Mouse (Mus musculus) midbrain, embryonic 13.5 days (tissue): ENCODE results near the gene Sp1. TPM values are rescaled to one million over a fixed set of nuclear protein-coding genes. Genes with fewer than 3 reads are reported as not detected.

Experiments used
- ATAC-seq: fragments of 200-750 bp; cut with Nextera tagmentation; 2 replicates; pipeline ENCODE4 v1.8.0; 2017; ENCODE audit warnings: mild to moderate bottlenecking, moderate TSS enrichment, moderate library complexity
- H3K27ac ChIP-seq: fragments of 300-500 bp; sonication (generic); 2 replicates; pipeline ENCODE4 v1.5.1; 2015; ENCODE audit warnings: inconsistent platforms, mild to moderate bottlenecking, moderate library complexity
- H3K27me3 ChIP-seq: fragments of 300-500 bp; sonication (generic); 2 replicates; pipeline ENCODE4 v1.6.1; 2015; ENCODE audit warnings: mild to moderate bottlenecking, inconsistent platforms
- H3K36me3 ChIP-seq: fragments of 300-500 bp; sonication (generic); 2 replicates; pipeline ENCODE4 v1.6.1; 2015; ENCODE audit warnings: mild to moderate bottlenecking, inconsistent platforms
- H3K4me1 ChIP-seq: fragments of 300-500 bp; sonication (generic); replicated peaks from 2 replicates; pipeline ENCODE4 v1.6.1; 2015; ENCODE audit warnings: inconsistent platforms
- H3K4me2 ChIP-seq: fragments of 300-500 bp; sonication (generic); replicated peaks from 2 replicates; pipeline ENCODE4 v1.6.1; 2015; ENCODE audit warnings: moderate library complexity, mild to moderate bottlenecking, inconsistent platforms
- H3K4me3 ChIP-seq: fragments of 300-500 bp; sonication (generic); replicated peaks from 2 replicates; pipeline ENCODE4 v1.5.1; 2015; ENCODE audit warnings: mild to moderate bottlenecking, inconsistent platforms
- H3K9ac ChIP-seq: fragments of 300-500 bp; sonication (generic); replicated peaks from 2 replicates; pipeline ENCODE4 v1.6.1; 2015; ENCODE audit warnings: mild to moderate bottlenecking, inconsistent platforms
- H3K9me3 ChIP-seq: fragments of 300-500 bp; sonication (generic); 2 replicates; pipeline ENCODE4 v1.6.1; 2016; ENCODE audit warnings: mild to moderate bottlenecking, inconsistent platforms
- WGBS: fragments of 180-500 bp; shearing (Covaris S2); methylation state at CpG from one replicate; pipeline ENCODE4 v1.1.7; 2015; 5-methylcytosine and 5-hydroxymethylcytosine counted together
- polyA plus RNA-seq: library from polyadenylated mRNA; unstranded; fragments of >200 nt; fragmentation: Nextera tagmentation; extraction: Ambion mirVana; gene quantifications from 2 replicates; pipeline ENCODE4 v1.2.1, GENCODE M21; 2015

Sp1 gene
- polyA plus RNA-seq, 1 experiment from 2014 or later, result 5.6 TPM

GRCm38 (mm10) chr15:102420986-102421385 lies 15.0 kb downstream of the Sp1 start:
- Histone ChIP-seq H3K36me3 (peaks cover 17% of the 10 kb centered on the region), H3K9ac (no peak overlapping the region), H3K4me3 (no peak overlapping the region), H3K4me2 (no peak overlapping the region), H3K4me1 (no peaks in the 10 kb centered on the region), H3K27ac (no peak overlapping the region), H3K9me3 (no peaks in the 10 kb centered on the region), H3K27me3 (no peaks in the 10 kb centered on the region)
- 74% methylated on average over 1 of the region's 1 CpGs for WGBS
- no peak for ATAC-seq

- Histone ChIP-seq H3K9ac (no peak overlapping the region), H3K4me1 (no peaks in the 10 kb centered on the region), H3K9me3 (no peaks in the 10 kb centered on the region), H3K4me2 (no peak overlapping the region), H3K4me3 (no peak overlapping the region), H3K36me3 (peaks cover 21% of the 10 kb centered on the region), H3K27me3 (no peaks in the 10 kb centered on the region), H3K27ac (no peak overlapping the region)
- 61% methylated on average over 3 of the region's 3 CpGs for WGBS
- ATAC-seq, result no peak
Observed at GRCm38 (mm10) chr15:102421437-102421836, 15.5 kb downstream of the Sp1 start.

- 93% methylated on average over 2 of the region's 2 CpGs for WGBS
- peaks cover 38% of the 10 kb centered on the region for H3K36me3 ChIP-seq
- no peak overlapping the region for H3K27ac ChIP-seq
- no peaks in the 10 kb centered on the region for H3K9me3 ChIP-seq
- no peaks in the 10 kb centered on the region for H3K27me3 ChIP-seq
- ATAC-seq, result no peak
- no peaks in the 10 kb centered on the region for H3K4me1 ChIP-seq
- H3K9ac ChIP-seq, result no peak overlapping the region
- H3K4me3 ChIP-seq, result no peak overlapping the region
- H3K4me2 ChIP-seq, result no peak overlapping the region
Observed at GRCm38 (mm10) chr15:102423602-102424240, 17.8 kb downstream of the Sp1 start.

GRCm38 (mm10) chr15:102424657-102425056 lies 18.7 kb downstream of the Sp1 start:
- Histone ChIP-seq H3K27ac (no peak overlapping the region), H3K9ac (no peak overlapping the region), H3K4me1 (no peaks in the 10 kb centered on the region), H3K9me3 (no peaks in the 10 kb centered on the region), H3K4me2 (no peak overlapping the region), H3K4me3 (no peak overlapping the region), H3K27me3 (no peaks in the 10 kb centered on the region), H3K36me3 (peaks cover 47% of the 10 kb centered on the region)
- ATAC-seq, result no peak
- WGBS, result 92% methylated on average over 2 of the region's 2 CpGs

- H3K27ac ChIP-seq, result no peak overlapping the region
- H3K27me3 ChIP-seq, result no peaks in the 10 kb centered on the region
- no peaks in the 10 kb centered on the region for H3K4me1 ChIP-seq
- H3K9ac ChIP-seq, result no peak overlapping the region
- 100% methylated on average over 1 of the region's 1 CpGs for WGBS
- H3K36me3 ChIP-seq, result peaks cover 66% of the 10 kb centered on the region
- no peak overlapping the region for H3K4me3 ChIP-seq
- H3K9me3 ChIP-seq, result no peaks in the 10 kb centered on the region
- no peak overlapping the region for H3K4me2 ChIP-seq
- ATAC-seq, result no peak
Observed at GRCm38 (mm10) chr15:102426963-102427362, 21.0 kb downstream of the Sp1 start.

GRCm38 (mm10) chr15:102432046-102432445 lies 26.1 kb downstream of the Sp1 start:
- no peaks in the 10 kb centered on the region for H3K27me3 ChIP-seq
- no peak overlapping the region for H3K9ac ChIP-seq
- H3K4me2 ChIP-seq, result no peak overlapping the region
- no peak overlapping the region for H3K27ac ChIP-seq
- no peak overlapping the region for H3K4me3 ChIP-seq
- WGBS, result 92% methylated on average over 1 of the region's 1 CpGs
- H3K4me1 ChIP-seq, result no peaks in the 10 kb centered on the region
- ATAC-seq, result no peak
- no peaks in the 10 kb centered on the region for H3K9me3 ChIP-seq
- H3K36me3 ChIP-seq, result peaks cover 66% of the 10 kb centered on the region

- WGBS, result 96% methylated on average over 4 of the region's 4 CpGs
- Histone ChIP-seq H3K4me3 (no peak overlapping the region), H3K36me3 (peaks cover 57% of the 10 kb centered on the region), H3K4me1 (no peaks in the 10 kb centered on the region), H3K4me2 (no peak overlapping the region), H3K27ac (no peak overlapping the region), H3K9me3 (no peaks in the 10 kb centered on the region), H3K9ac (no peak overlapping the region), H3K27me3 (no peaks in the 10 kb centered on the region)
- no peak for ATAC-seq
Observed at GRCm38 (mm10) chr15:102433173-102433572, 27.2 kb downstream of the Sp1 start.

- Histone ChIP-seq H3K4me3 (no peak overlapping the region), H3K4me2 (no peak overlapping the region), H3K9ac (no peak overlapping the region), H3K36me3 (no peaks in the 10 kb centered on the region), H3K27ac (no peak overlapping the region), H3K9me3 (no peaks in the 10 kb centered on the region), H3K4me1 (no peaks in the 10 kb centered on the region), H3K27me3 (no peaks in the 10 kb centered on the region)
- WGBS, result 50% methylated on average over 2 of the region's 2 CpGs
- ATAC-seq, result no peak
Observed at GRCm38 (mm10) chr15:102442490-102442889, 36.5 kb downstream of the Sp1 start.

- H3K4me3 ChIP-seq, result no peak within 1 kb of the TSS
- H3K27me3 ChIP-seq, result no peaks in the 10 kb centered on the region
- no peaks in the 10 kb centered on the region for H3K36me3 ChIP-seq
- no peaks in the 10 kb centered on the region for H3K9me3 ChIP-seq
- no peak within 1 kb of the TSS for H3K4me2 ChIP-seq
- ATAC-seq, result no peak
- H3K9ac ChIP-seq, result no peak within 1 kb of the TSS
- WGBS, result 63% methylated on average over 8 of the region's 8 CpGs
- H3K4me1 ChIP-seq, result no peaks in the 10 kb centered on the region
- H3K27ac ChIP-seq, result no peak within 1 kb of the TSS
Observed at GRCm38 (mm10) chr15:102445146-102445545, 39.2 kb downstream of the Sp1 start, which contains the start of gene Amhr2. Gene Amhr2 (plus strand): TSS chr15:102445367.

- 69% methylated on average over 5 of the region's 6 CpGs for WGBS
- Histone ChIP-seq H3K4me2 (no peak overlapping the region), H3K27me3 (no peaks in the 10 kb centered on the region), H3K9ac (no peak overlapping the region), H3K36me3 (no peaks in the 10 kb centered on the region), H3K9me3 (no peaks in the 10 kb centered on the region), H3K27ac (no peak overlapping the region), H3K4me1 (no peaks in the 10 kb centered on the region), H3K4me3 (no peak overlapping the region)
- no peak for ATAC-seq
Observed at GRCm38 (mm10) chr15:102446448-102446847, 40.5 kb downstream of the Sp1 start.

- Histone ChIP-seq H3K9me3 (no peaks in the 10 kb centered on the region), H3K4me1 (no peaks in the 10 kb centered on the region), H3K27ac (no peak overlapping the region), H3K27me3 (no peaks in the 10 kb centered on the region), H3K36me3 (no peaks in the 10 kb centered on the region), H3K4me2 (no peak overlapping the region), H3K4me3 (no peak overlapping the region), H3K9ac (no peak overlapping the region)
- 75% methylated on average over 8 of the region's 8 CpGs for WGBS
- ATAC-seq, result no peak
Observed at GRCm38 (mm10) chr15:102449366-102449765, 43.4 kb downstream of the Sp1 start.

- 31% methylated on average over 7 of the region's 7 CpGs for WGBS
- H3K36me3 ChIP-seq, result no peaks in the 10 kb centered on the region
- H3K9me3 ChIP-seq, result no peaks in the 10 kb centered on the region
- no peaks in the 10 kb centered on the region for H3K27me3 ChIP-seq
- no peak overlapping the region for H3K27ac ChIP-seq
- H3K4me2 ChIP-seq, result no peak overlapping the region
- H3K4me3 ChIP-seq, result no peak overlapping the region
- no peak overlapping the region for H3K9ac ChIP-seq
- no peaks in the 10 kb centered on the region for H3K4me1 ChIP-seq
- no peak for ATAC-seq
Observed at GRCm38 (mm10) chr15:102450928-102451327, 45.0 kb downstream of the Sp1 start.
